Mouse (Mus musculus) liver, embryonic 11.5 days (tissue): ENCODE results near the gene Ptprs. TPM values are rescaled to one million over a fixed set of nuclear protein-coding genes. Genes with fewer than 3 reads are reported as not detected.

ENCODE experiments used
- ATAC-seq: fragments of 200-750 bp; cut with Nextera tagmentation; replicated peaks from 2 replicates; pipeline ENCODE4 v1.8.0; 2017; ENCODE audit warnings: moderate number of reproducible peaks, mild to moderate bottlenecking, moderate TSS enrichment, moderate library complexity; ENCODE audit not compliant: low FRiP score
- DNase-seq: peaks from one replicate; pipeline ENCODE4 v3.0.0-alpha.2; 2017; ENCODE audit warnings: low spot score
- H3K27ac ChIP-seq: fragments of 300-500 bp; sonication (generic); 2 replicates; pipeline ENCODE4 v1.5.1; 2014; ENCODE audit warnings: mild to moderate bottlenecking, low read depth, low read length, control low read depth
- H3K27me3 ChIP-seq: fragments of 300-500 bp; sonication (generic); replicated peaks from 2 replicates; pipeline ENCODE4 v1.6.1; 2014; ENCODE audit warnings: low read length, mixed read lengths; ENCODE audit not compliant: control insufficient read depth, insufficient read depth
- H3K36me3 ChIP-seq: fragments of 300-500 bp; sonication (generic); 2 replicates; pipeline ENCODE4 v1.6.1; 2014; ENCODE audit warnings: mild to moderate bottlenecking, low read length, moderate library complexity, mixed read lengths; ENCODE audit not compliant: control insufficient read depth, insufficient read depth
- H3K4me1 ChIP-seq: fragments of 300-500 bp; sonication (generic); replicated peaks from 2 replicates; pipeline ENCODE4 v1.6.1; 2014; ENCODE audit warnings: low read length, mixed read lengths; ENCODE audit not compliant: control insufficient read depth, insufficient read depth
- H3K4me2 ChIP-seq: fragments of 300-500 bp; sonication (generic); 2 replicates; pipeline ENCODE4 v1.6.1; 2014; ENCODE audit warnings: mild to moderate bottlenecking, control low read depth, moderate library complexity
- H3K4me3 ChIP-seq: fragments of 300-500 bp; sonication (generic); 2 replicates; pipeline ENCODE4 v1.5.1; 2014; ENCODE audit warnings: low read depth, low read length, control low read depth
- H3K9ac ChIP-seq: fragments of 300-500 bp; sonication (generic); 2 replicates; pipeline ENCODE4 v1.6.1; 2014; ENCODE audit warnings: low read depth, low read length, control low read depth
- H3K9me3 ChIP-seq: fragments of 300-500 bp; sonication (generic); 2 replicates; pipeline ENCODE4 v1.6.1; 2016; ENCODE audit warnings: low read length, inconsistent platforms, mixed read lengths; ENCODE audit not compliant: control insufficient read depth
- WGBS: fragments of 180-500 bp; shearing (Covaris S2); extraction: QIAGEN DNeasy Blood & Tissue Kit; methylation state at CpG from one replicate; pipeline ENCODE4 v1.1.7; 2014; 5-methylcytosine and 5-hydroxymethylcytosine counted together
- polyA plus RNA-seq: library from polyadenylated mRNA; unstranded; fragments of >200 nt; fragmentation: Nextera tagmentation; extraction: Ambion mirVana; gene quantifications from 2 replicates; pipeline ENCODE4 v1.2.1, GENCODE M21; 2014

Gene Ptprs
- polyA plus RNA-seq, 1 experiment from 2014 or later: 39.8 TPM

- Histone ChIP-seq H3K4me2 (peak overlapping the region; percentile 45), H3K9me3 (peaks cover 3% of the 10 kb centered on the region; the same call in 1 of the 2 replicates), H3K4me3 (peak overlapping the region; percentile 29), H3K27me3 (peaks cover 74% of the 10 kb centered on the region), H3K27ac (no peak overlapping the region), H3K9ac (no peak overlapping the region), H3K36me3 (no peaks in the 10 kb centered on the region), H3K4me1 (peaks cover 9% of the 10 kb centered on the region)
- ATAC-seq: no peak
- no peak for DNase-seq
- 10% methylated on average over 60 of the region's 60 CpGs for WGBS
Observed at GRCm38 (mm10) chr17:56510970-56511706, 34.9 kb upstream of the Ptprs start.

- no peak for DNase-seq
- Histone ChIP-seq H3K4me3 (peak overlapping the region; percentile 29; the same call in 1 of the 2 replicates), H3K27ac (no peak overlapping the region)
Observed at GRCm38 (mm10) chr17:56510473-56510969, 34.2 kb upstream of the Ptprs start.

GRCm38 (mm10) chr17:56509707-56510472 lies 33.6 kb upstream of the Ptprs start:
- Histone ChIP-seq H3K4me2 (no peak overlapping the region; the same call in 1 of the 2 replicates), H3K9me3 (peaks cover 3% of the 10 kb centered on the region; the same call in 1 of the 2 replicates), H3K27ac (no peak overlapping the region), H3K36me3 (no peaks in the 10 kb centered on the region), H3K9ac (no peak overlapping the region), H3K4me3 (no peak overlapping the region), H3K27me3 (peaks cover 63% of the 10 kb centered on the region), H3K4me1 (peaks cover 9% of the 10 kb centered on the region)
- DNase-seq (no peak), ATAC-seq (no peak)
- WGBS: 9% methylated on average over 35 of the region's 37 CpGs

More at GRCm38 (mm10) chr17:56510473-56510969, 34.2 kb upstream of the Ptprs start:
- Histone ChIP-seq H3K4me2 (no peak overlapping the region; the same call in 1 of the 2 replicates), H3K36me3 (no peaks in the 10 kb centered on the region), H3K9ac (no peak overlapping the region), H3K27me3 (peaks cover 69% of the 10 kb centered on the region), H3K4me1 (peaks cover 9% of the 10 kb centered on the region), H3K9me3 (peaks cover 3% of the 10 kb centered on the region; the same call in 1 of the 2 replicates)
- WGBS: 19% methylated on average over 27 of the region's 27 CpGs
- ATAC-seq: no peak

GRCm38 (mm10) chr17:56509021-56509640 lies 32.8 kb upstream of the Ptprs start:
- no peaks in the 10 kb centered on the region for H3K36me3 ChIP-seq
- peaks cover 55% of the 10 kb centered on the region for H3K27me3 ChIP-seq
- no peak overlapping the region for H3K4me2 ChIP-seq
- H3K9me3 ChIP-seq: peaks cover 7% of the 10 kb centered on the region; the same call in 1 of the 2 replicates
- 43% methylated on average over 10 of the region's 10 CpGs for WGBS
- peaks cover 9% of the 10 kb centered on the region for H3K4me1 ChIP-seq
- no peak overlapping the region for H3K9ac ChIP-seq
- ATAC-seq (no peak), DNase-seq (no peak)
- H3K4me3 ChIP-seq: no peak overlapping the region
- no peak overlapping the region for H3K27ac ChIP-seq

GRCm38 (mm10) chr17:56507161-56508068 lies 31.1 kb upstream of the Ptprs start:
- DNase-seq (peak; percentile 88), ATAC-seq (peak; percentile 92)
- H3K9ac ChIP-seq: peak overlapping the region; percentile 81
- H3K4me2 ChIP-seq: peak overlapping the region; percentile 99
- no peaks in the 10 kb centered on the region for H3K36me3 ChIP-seq
- H3K4me1 ChIP-seq: peaks cover 9% of the 10 kb centered on the region
- H3K9me3 ChIP-seq: peaks cover 8% of the 10 kb centered on the region; the same call in 1 of the 2 replicates
- H3K27me3 ChIP-seq: peaks cover 41% of the 10 kb centered on the region
- H3K4me3 ChIP-seq: peak overlapping the region; percentile 62
- 2% methylated on average over 42 of the region's 42 CpGs for WGBS
- H3K27ac ChIP-seq: peak overlapping the region; percentile 61; the same call in 1 of the 2 replicates

GRCm38 (mm10) chr17:56506417-56507065 lies 30.3 kb upstream of the Ptprs start:
- 55% methylated on average over 15 of the region's 15 CpGs for WGBS
- H3K4me2 ChIP-seq: peak overlapping the region; percentile 99
- DNase-seq: no peak
- peaks cover 9% of the 10 kb centered on the region for H3K4me1 ChIP-seq
- H3K27ac ChIP-seq: no peak overlapping the region
- peaks cover 32% of the 10 kb centered on the region for H3K27me3 ChIP-seq
- peak overlapping the region; percentile 81 for H3K9ac ChIP-seq
- no peak for ATAC-seq
- peak overlapping the region; percentile 62 for H3K4me3 ChIP-seq
- 0 out of 2 replicates have a peak, but pooled peaks cover 5% of the 10 kb centered on the region for H3K9me3 ChIP-seq
- H3K36me3 ChIP-seq: no peaks in the 10 kb centered on the region

- Histone ChIP-seq H3K36me3 (no peaks in the 10 kb centered on the region), H3K9me3 (0 out of 2 replicates have a peak, but pooled peaks cover 5% of the 10 kb centered on the region), H3K4me1 (peaks cover 9% of the 10 kb centered on the region), H3K4me2 (no peak overlapping the region), H3K9ac (no peak overlapping the region), H3K27me3 (peaks cover 21% of the 10 kb centered on the region), H3K27ac (no peak overlapping the region), H3K4me3 (no peak overlapping the region)
- DNase-seq (no peak), ATAC-seq (no peak)
- WGBS: 79% methylated on average over 10 of the region's 10 CpGs
Observed at GRCm38 (mm10) chr17:56505401-56505800, 29.1 kb upstream of the Ptprs start.
